Mouse (Mus musculus): ENCODE data around the gene Ptgdr. TPM values are rescaled to one million over a fixed set of nuclear protein-coding genes. Genes with fewer than 3 reads are reported as not detected.

Gene Ptgdr
- polyA plus RNA-seq, 1 experiment from 2014 or later: 0.25 TPM

Other genes with a start within 250 kb of the Ptgdr start
- gene Gm5624, start 231.4 kb downstream of the Ptgdr start, polyA plus RNA-seq (2015; fragmentation: Nextera tagmentation; extraction: Ambion mirVana): not detected in 2 replicates
- not detected in 2 replicates for gene Gm8257, start 152.9 kb downstream of the Ptgdr start, polyA plus RNA-seq (2015; fragmentation: Nextera tagmentation; extraction: Ambion mirVana)
- not detected in 2 replicates for gene Gm8267, start 109.0 kb downstream of the Ptgdr start, polyA plus RNA-seq (2015; fragmentation: Nextera tagmentation; extraction: Ambion mirVana)
- 0.20 and 0.34 TPM in 2 replicates for gene Ptger2, start 128.8 kb upstream of the Ptgdr start, polyA plus RNA-seq (2015; fragmentation: Nextera tagmentation; extraction: Ambion mirVana)

All from forebrain, embryonic 15.5 days (tissue).